Mouse (Mus musculus): ENCODE data around the gene Abcc9. TPM values are rescaled to one million over a fixed set of nuclear protein-coding genes. Genes with fewer than 3 reads are reported as not detected.

Abcc9 gene
- polyA plus RNA-seq, 1 experiment from 2014 or later, result 5.8 TPM

GRCm38 (mm10) chr6:142612366-142612765 is 89.7 kb downstream of the Abcc9 start:
- 74% methylated on average over 8 of the region's 8 CpGs for WGBS
- no peaks in the 10 kb centered on the region for H3K27me3 ChIP-seq (ENCODE audit: control insufficient read depth, insufficient read depth, low read depth, low read length)
- H3K4me2 ChIP-seq (ENCODE audit: low read depth, low read length), result no peak overlapping the region
- no peaks in the 10 kb centered on the region for H3K36me3 ChIP-seq (ENCODE audit: control insufficient read depth, insufficient read depth, low read length)
- ATAC-seq (ENCODE audit: low read depth), result no peak
- H3K9ac ChIP-seq (ENCODE audit: low read length), result no peak overlapping the region
- no peak overlapping the region for H3K4me3 ChIP-seq (ENCODE audit: low read length)
- peaks cover 2% of the 10 kb centered on the region; the same call in 1 of the 2 replicates for H3K4me1 ChIP-seq (replicated peaks; ENCODE audit: control insufficient read depth, insufficient read depth, low read length)
- no peak overlapping the region for H3K27ac ChIP-seq (ENCODE audit: low read length)
- H3K9me3 ChIP-seq (ENCODE audit: control insufficient read depth, low read length), result no peaks in the 10 kb centered on the region

- Histone ChIP-seq H3K27ac (ENCODE audit: low read length) (0 out of 2 replicates have a peak overlapping the region, but pooled peaks have one; percentile 38), H3K4me3 (ENCODE audit: low read length) (no peak overlapping the region), H3K27me3 (ENCODE audit: control insufficient read depth, insufficient read depth, low read depth, low read length) (no peaks in the 10 kb centered on the region), H3K4me1 (replicated peaks; ENCODE audit: control insufficient read depth, insufficient read depth, low read length) (no peaks in the 10 kb centered on the region; the same call in 1 of the 2 replicates), H3K4me2 (ENCODE audit: low read depth, low read length) (no peak overlapping the region), H3K9ac (ENCODE audit: low read length) (no peak overlapping the region), H3K9me3 (ENCODE audit: control insufficient read depth, low read length) (no peaks in the 10 kb centered on the region), H3K36me3 (ENCODE audit: control insufficient read depth, insufficient read depth, low read length) (no peaks in the 10 kb centered on the region)
- WGBS, result 45% methylated on average over 9 of the region's 9 CpGs
- ATAC-seq (ENCODE audit: low read depth), result peak; percentile 51
These were observed 92.4 kb downstream of the Abcc9 start for GRCm38 (mm10) chr6:142609401-142610373.

GRCm38 (mm10) chr6:142607080-142607479 is 95.0 kb downstream of the Abcc9 start:
- ATAC-seq (ENCODE audit: low read depth), result no peak
- H3K4me2 ChIP-seq (ENCODE audit: low read depth, low read length), result no peak overlapping the region
- no peaks in the 10 kb centered on the region for H3K27me3 ChIP-seq (ENCODE audit: control insufficient read depth, insufficient read depth, low read depth, low read length)
- no peaks in the 10 kb centered on the region for H3K4me1 ChIP-seq (replicated peaks; ENCODE audit: control insufficient read depth, insufficient read depth, low read length)
- no peaks in the 10 kb centered on the region for H3K9me3 ChIP-seq (ENCODE audit: control insufficient read depth, low read length)
- 61% methylated on average over 7 of the region's 7 CpGs for WGBS
- H3K36me3 ChIP-seq (ENCODE audit: control insufficient read depth, insufficient read depth, low read length), result no peaks in the 10 kb centered on the region
- H3K27ac ChIP-seq (ENCODE audit: low read length), result no peak overlapping the region
- H3K4me3 ChIP-seq (ENCODE audit: low read length), result no peak overlapping the region
- no peak overlapping the region for H3K9ac ChIP-seq (ENCODE audit: low read length)

GRCm38 (mm10) chr6:142602772-142603171 is 99.3 kb downstream of the Abcc9 start:
- Histone ChIP-seq H3K27ac (ENCODE audit: low read length) (no peak overlapping the region), H3K4me2 (ENCODE audit: low read depth, low read length) (no peak overlapping the region), H3K9me3 (ENCODE audit: control insufficient read depth, low read length) (no peaks in the 10 kb centered on the region), H3K27me3 (ENCODE audit: control insufficient read depth, insufficient read depth, low read depth, low read length) (no peaks in the 10 kb centered on the region), H3K9ac (ENCODE audit: low read length) (no peak overlapping the region), H3K36me3 (ENCODE audit: control insufficient read depth, insufficient read depth, low read length) (no peaks in the 10 kb centered on the region), H3K4me1 (replicated peaks; ENCODE audit: control insufficient read depth, insufficient read depth, low read length) (no peaks in the 10 kb centered on the region), H3K4me3 (ENCODE audit: low read length) (no peak overlapping the region)
- WGBS, result 64% methylated on average over 6 of the region's 6 CpGs
- ATAC-seq (ENCODE audit: low read depth), result no peak

GRCm38 (mm10) chr6:142578831-142579230 is 123.3 kb downstream of the Abcc9 start:
- H3K4me2 ChIP-seq (ENCODE audit: low read depth, low read length), result no peak overlapping the region
- H3K4me3 ChIP-seq (ENCODE audit: low read length), result no peak overlapping the region
- H3K9ac ChIP-seq (ENCODE audit: low read length), result no peak overlapping the region
- no peak overlapping the region for H3K27ac ChIP-seq (ENCODE audit: low read length)
- H3K36me3 ChIP-seq (ENCODE audit: control insufficient read depth, insufficient read depth, low read length), result no peaks in the 10 kb centered on the region
- no peaks in the 10 kb centered on the region for H3K27me3 ChIP-seq (ENCODE audit: control insufficient read depth, insufficient read depth, low read depth, low read length)
- 75% methylated on average over 4 of the region's 4 CpGs for WGBS
- ATAC-seq (ENCODE audit: low read depth), result no peak
- H3K9me3 ChIP-seq (ENCODE audit: control insufficient read depth, low read length), result no peaks in the 10 kb centered on the region
- no peaks in the 10 kb centered on the region for H3K4me1 ChIP-seq (replicated peaks; ENCODE audit: control insufficient read depth, insufficient read depth, low read length)

- 75% methylated on average over 6 of the region's 6 CpGs for WGBS
- no peak overlapping the region for H3K4me2 ChIP-seq (ENCODE audit: low read depth, low read length)
- H3K27me3 ChIP-seq (ENCODE audit: control insufficient read depth, insufficient read depth, low read depth, low read length), result no peaks in the 10 kb centered on the region; the same call in 1 of the 2 replicates
- no peak overlapping the region for H3K27ac ChIP-seq (ENCODE audit: low read length)
- no peaks in the 10 kb centered on the region for H3K36me3 ChIP-seq (ENCODE audit: control insufficient read depth, insufficient read depth, low read length)
- H3K4me1 ChIP-seq (replicated peaks; ENCODE audit: control insufficient read depth, insufficient read depth, low read length), result peaks cover 1% of the 10 kb centered on the region; the same call in 1 of the 2 replicates
- H3K9ac ChIP-seq (ENCODE audit: low read length), result no peak overlapping the region
- no peak for ATAC-seq (ENCODE audit: low read depth)
- H3K9me3 ChIP-seq (ENCODE audit: control insufficient read depth, low read length), result no peaks in the 10 kb centered on the region
- H3K4me3 ChIP-seq (ENCODE audit: low read length), result no peak overlapping the region
These were observed 124.3 kb downstream of the Abcc9 start for GRCm38 (mm10) chr6:142577801-142578200.

GRCm38 (mm10) chr6:142572876-142573275 is 129.2 kb downstream of the Abcc9 start:
- no peak overlapping the region for H3K4me2 ChIP-seq (ENCODE audit: low read depth, low read length)
- peak; percentile 27 for ATAC-seq (ENCODE audit: low read depth)
- H3K27me3 ChIP-seq (ENCODE audit: control insufficient read depth, insufficient read depth, low read depth, low read length), result peaks cover 20% of the 10 kb centered on the region
- 34% methylated on average over 6 of the region's 6 CpGs for WGBS
- H3K4me3 ChIP-seq (ENCODE audit: low read length), result no peak overlapping the region
- peak overlapping the region; percentile 17; the same call in 1 of the 2 replicates for H3K27ac ChIP-seq (ENCODE audit: low read length)
- peaks cover 17% of the 10 kb centered on the region for H3K4me1 ChIP-seq (replicated peaks; ENCODE audit: control insufficient read depth, insufficient read depth, low read length)
- H3K9ac ChIP-seq (ENCODE audit: low read length), result no peak overlapping the region
- no peaks in the 10 kb centered on the region for H3K36me3 ChIP-seq (ENCODE audit: control insufficient read depth, insufficient read depth, low read length)
- H3K9me3 ChIP-seq (ENCODE audit: control insufficient read depth, low read length), result no peaks in the 10 kb centered on the region

GRCm38 (mm10) chr6:142571629-142572360 is 130.3 kb downstream of the Abcc9 start:
- Histone ChIP-seq H3K27ac (ENCODE audit: low read length) (no peak overlapping the region), H3K27me3 (ENCODE audit: control insufficient read depth, insufficient read depth, low read depth, low read length) (peaks cover 20% of the 10 kb centered on the region), H3K4me2 (ENCODE audit: low read depth, low read length) (peak overlapping the region; percentile 87), H3K36me3 (ENCODE audit: control insufficient read depth, insufficient read depth, low read length) (no peaks in the 10 kb centered on the region), H3K9me3 (ENCODE audit: control insufficient read depth, low read length) (no peaks in the 10 kb centered on the region), H3K4me3 (ENCODE audit: low read length) (peak overlapping the region; percentile 53), H3K9ac (ENCODE audit: low read length) (peak overlapping the region; percentile 48), H3K4me1 (replicated peaks; ENCODE audit: control insufficient read depth, insufficient read depth, low read length) (peaks cover 20% of the 10 kb centered on the region)
- peak; percentile 11; the same call in 1 of the 2 replicates for ATAC-seq (ENCODE audit: low read depth)
- WGBS, result 4% methylated on average over 21 of the region's 21 CpGs
